Mouse (Mus musculus) liver, adult 2 months (tissue): ENCODE data around the gene Chn1.

Experiments used
- CTCF ChIP-seq: fragments of 200-500 bp; IDR thresholded peaks from 2 replicates; pipeline ENCODE4 v1.5.1; 2011; ENCODE audit warnings: low read depth, low read length, control low read depth
- POLR2A ChIP-seq: fragments of 200-500 bp; IDR thresholded peaks from 2 replicates; pipeline ENCODE4 v1.6.1; 2011; ENCODE audit warnings: low read length, control low read depth; ENCODE audit not compliant: insufficient read depth; ENCODE audit errors: extremely low read depth

GRCm38 (mm10) chr2:73693045-73693444 is 82.1 kb downstream of the Chn1 start:
- TF ChIP-seq CTCF, result no peak
- TF ChIP-seq POLR2A, result no peak
